Mouse (Mus musculus): ENCODE data around the gene Vps26c. TPM values are rescaled to one million over a fixed set of nuclear protein-coding genes. Genes with fewer than 3 reads are reported as not detected.
A peak's percentile ranks its signal among the peaks of the same experiment; 100 is the strongest.
"Not testable (repeated sequence)": the region's sequence is repeated elsewhere in the genome, so short reads cannot be mapped to it uniquely, and the experiment has no call there.

Vps26c gene
- polyA plus RNA-seq, 1 experiment = 46.5 TPM

- H3K4me3 ChIP-seq (ENCODE audit: insufficient read depth, low read length) = no peak overlapping the region
- no peaks in the 10 kb centered on the region for H3K4me1 ChIP-seq (ENCODE audit: control insufficient read depth, insufficient read depth, low read length)
- TF ChIP-seq CTCF (IDR thresholded peaks at IDR 0.05; ENCODE audit: extremely low read depth, insufficient read depth, low read length) (no peak), POLR2A (IDR thresholded peaks at IDR 0.05; ENCODE audit: extremely low read depth, insufficient read depth, low read length) (no peak)
- no peak overlapping the region for H3K27ac ChIP-seq (ENCODE audit: insufficient read depth, low read length)
These were observed 19.6 kb downstream of the Vps26c start for GRCm38 (mm10) chr16:94507071-94507470.

- H3K4me1 ChIP-seq (ENCODE audit: control insufficient read depth, insufficient read depth, low read length) = no peaks in the 10 kb centered on the region
- no peak overlapping the region for H3K4me3 ChIP-seq (ENCODE audit: insufficient read depth, low read length)
- TF ChIP-seq POLR2A (IDR thresholded peaks at IDR 0.05; ENCODE audit: extremely low read depth, insufficient read depth, low read length) (no peak), CTCF (IDR thresholded peaks at IDR 0.05; ENCODE audit: extremely low read depth, insufficient read depth, low read length) (no peak)
- no peak overlapping the region for H3K27ac ChIP-seq (ENCODE audit: insufficient read depth, low read length)
These were observed 22.4 kb downstream of the Vps26c start for GRCm38 (mm10) chr16:94504192-94504591.

GRCm38 (mm10) chr16:94497911-94498310, 28.7 kb downstream of the Vps26c start:
- Histone ChIP-seq H3K27ac (ENCODE audit: insufficient read depth, low read length) (0 out of 2 replicates have a peak overlapping the region, but pooled peaks have one; percentile 0), H3K4me1 (ENCODE audit: control insufficient read depth, insufficient read depth, low read length) (no peaks in the 10 kb centered on the region), H3K4me3 (ENCODE audit: insufficient read depth, low read length) (no peak overlapping the region)
- TF ChIP-seq POLR2A (IDR thresholded peaks at IDR 0.05; ENCODE audit: extremely low read depth, insufficient read depth, low read length) (no peak), CTCF (IDR thresholded peaks at IDR 0.05; ENCODE audit: extremely low read depth, insufficient read depth, low read length) (no peak)

- not testable (repeated sequence) for H3K4me3 ChIP-seq (ENCODE audit: insufficient read depth, low read length); H3K27ac ChIP-seq (ENCODE audit: insufficient read depth, low read length); H3K4me1 ChIP-seq (ENCODE audit: control insufficient read depth, insufficient read depth, low read length)
These were observed 29.5 kb downstream of the Vps26c start for GRCm38 (mm10) chr16:94497176-94497575.

- H3K4me1 ChIP-seq (ENCODE audit: control insufficient read depth, insufficient read depth, low read length) = peaks cover 3% of the 10 kb centered on the region
- TF ChIP-seq POLR2A (IDR thresholded peaks at IDR 0.05; ENCODE audit: extremely low read depth, insufficient read depth, low read length) (no peak), CTCF (IDR thresholded peaks at IDR 0.05; ENCODE audit: extremely low read depth, insufficient read depth, low read length) (no peak)
- no peak overlapping the region for H3K27ac ChIP-seq (ENCODE audit: insufficient read depth, low read length)
- H3K4me3 ChIP-seq (ENCODE audit: insufficient read depth, low read length) = no peak overlapping the region
These were observed 37.3 kb downstream of the Vps26c start for GRCm38 (mm10) chr16:94489326-94489725.

DNA sequence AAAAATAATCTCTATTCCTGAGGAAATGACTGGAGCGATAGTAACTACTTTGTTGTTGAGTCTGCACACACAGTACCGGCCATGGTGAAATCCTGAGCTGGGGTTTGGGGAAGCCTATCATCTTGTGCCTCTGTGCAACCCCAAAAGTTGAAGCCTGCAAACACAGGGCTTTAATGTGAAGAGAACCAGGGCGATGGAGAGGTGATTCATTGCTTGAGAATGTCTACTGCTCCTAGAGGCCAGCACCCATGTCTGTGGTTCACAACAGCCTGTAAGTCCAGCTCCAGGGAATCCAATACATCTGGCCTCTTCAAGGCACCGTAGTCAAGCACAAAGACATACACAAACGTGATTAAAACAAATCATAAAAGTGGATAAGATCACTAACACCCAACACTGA, 39.3 kb downstream of the Vps26c start:
- no peak for TF ChIP-seq POLR2A (IDR thresholded peaks at IDR 0.05; ENCODE audit: extremely low read depth, insufficient read depth, low read length)
- Histone ChIP-seq H3K27ac (ENCODE audit: insufficient read depth, low read length) (no peak overlapping the region), H3K4me3 (ENCODE audit: insufficient read depth, low read length) (no peak overlapping the region), H3K4me1 (ENCODE audit: control insufficient read depth, insufficient read depth, low read length) (peaks cover 3% of the 10 kb centered on the region)

- no peak overlapping the region for H3K27ac ChIP-seq (ENCODE audit: insufficient read depth, low read length)
- H3K4me1 ChIP-seq (ENCODE audit: control insufficient read depth, insufficient read depth, low read length) = peaks cover 3% of the 10 kb centered on the region
- TF ChIP-seq POLR2A (IDR thresholded peaks at IDR 0.05; ENCODE audit: extremely low read depth, insufficient read depth, low read length) (no peak), CTCF (IDR thresholded peaks at IDR 0.05; ENCODE audit: extremely low read depth, insufficient read depth, low read length) (no peak)
- no peak overlapping the region for H3K4me3 ChIP-seq (ENCODE audit: insufficient read depth, low read length)
These were observed 41.7 kb downstream of the Vps26c start for GRCm38 (mm10) chr16:94484752-94485535.

- TF ChIP-seq CTCF (IDR thresholded peaks at IDR 0.05; ENCODE audit: extremely low read depth, insufficient read depth, low read length) = no peak
- TF ChIP-seq POLR2A (IDR thresholded peaks at IDR 0.05; ENCODE audit: extremely low read depth, insufficient read depth, low read length) = no peak; the same call in 1 of the 2 replicates
- H3K4me3 ChIP-seq (ENCODE audit: insufficient read depth, low read length) = no peak overlapping the region
- 0 out of 2 replicates have a peak overlapping the region, but pooled peaks have one; percentile 10 for H3K27ac ChIP-seq (ENCODE audit: insufficient read depth, low read length)
- peaks cover 10% of the 10 kb centered on the region; the same call in 1 of the 2 replicates for H3K4me1 ChIP-seq (ENCODE audit: control insufficient read depth, insufficient read depth, low read length)
These were observed 53.4 kb downstream of the Vps26c start for GRCm38 (mm10) chr16:94473086-94473822.

DNA sequence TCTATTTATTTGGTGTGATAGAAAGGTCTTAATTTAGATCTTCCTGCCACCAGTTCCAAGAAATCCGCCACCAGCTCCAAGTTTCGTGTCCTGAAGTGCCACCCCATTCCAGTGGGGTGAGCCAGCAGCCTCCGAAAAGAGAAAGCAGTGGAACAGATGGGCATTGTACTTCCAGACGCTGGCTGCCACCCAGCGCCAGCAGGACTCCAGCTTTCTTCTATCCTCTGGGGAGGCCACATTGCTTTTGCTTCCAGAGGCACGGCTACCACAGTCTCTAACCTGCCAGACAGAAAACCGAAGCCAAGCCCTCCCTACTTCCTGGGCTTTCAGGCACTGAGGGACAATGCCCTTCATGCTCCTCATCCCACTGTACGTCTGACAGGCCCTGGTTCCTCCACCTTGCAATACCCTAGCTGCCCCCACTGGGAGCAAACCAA, 54.1 kb downstream of the Vps26c start:
- TF ChIP-seq POLR2A (IDR thresholded peaks at IDR 0.05; ENCODE audit: extremely low read depth, insufficient read depth, low read length) = no peak
- no peak for TF ChIP-seq CTCF (IDR thresholded peaks at IDR 0.05; ENCODE audit: extremely low read depth, insufficient read depth, low read length)
- Histone ChIP-seq H3K27ac (ENCODE audit: insufficient read depth, low read length) (no peak overlapping the region), H3K4me1 (ENCODE audit: control insufficient read depth, insufficient read depth, low read length) (peaks cover 10% of the 10 kb centered on the region; the same call in 1 of the 2 replicates), H3K4me3 (ENCODE audit: insufficient read depth, low read length) (no peak overlapping the region)

GRCm38 (mm10) chr16:94468391-94468790, 58.2 kb downstream of the Vps26c start:
- TF ChIP-seq POLR2A (IDR thresholded peaks at IDR 0.05; ENCODE audit: extremely low read depth, insufficient read depth, low read length) (no peak), CTCF (IDR thresholded peaks at IDR 0.05; ENCODE audit: extremely low read depth, insufficient read depth, low read length) (no peak)
- no peak overlapping the region for H3K4me3 ChIP-seq (ENCODE audit: insufficient read depth, low read length)
- H3K4me1 ChIP-seq (ENCODE audit: control insufficient read depth, insufficient read depth, low read length) = peaks cover 10% of the 10 kb centered on the region; the same call in 1 of the 2 replicates
- H3K27ac ChIP-seq (ENCODE audit: insufficient read depth, low read length) = no peak overlapping the region
